Comparison of ENCODE assay signal across 32 mouse cellular contexts in the genomic region with DNA sequence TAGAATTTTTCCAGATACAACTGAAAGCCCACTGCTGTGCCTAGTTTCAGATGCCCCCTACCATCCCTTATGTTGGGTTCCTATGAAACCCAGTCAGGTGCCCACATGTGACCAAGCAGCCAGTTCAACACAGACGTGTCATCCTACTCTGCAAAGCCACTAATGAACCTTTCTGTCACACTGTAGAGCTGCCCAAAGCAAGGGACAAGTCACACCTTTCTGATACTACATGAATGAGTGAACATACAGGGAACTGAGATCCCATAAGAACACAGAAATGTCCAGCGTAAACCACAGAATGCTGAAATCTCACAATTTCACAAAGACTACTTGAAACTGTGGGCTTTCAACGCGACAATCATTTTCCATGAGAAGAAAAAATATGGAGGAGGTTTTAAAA.
"Had no signal": no experiment of that assay in that cellular context is flagged by ENCODE, and none has a peak within 500 bp of the region (broad histone marks: within the 10 kb centered on the region; RNA-seq: fewer than 3 reads in every experiment).

No protein-coding gene starts in this region.

- H3K4me1 ChIP-seq: limb, embryonic 10.5 days; limb, embryonic 12.5 days; limb, embryonic 13.5 days; limb, embryonic 15.5 days; liver, embryonic 12.5 days; liver, embryonic 13.5 days; liver, embryonic 15.5 days; lung, embryonic 15.5 days; megakaryocyte, embryonic 14.5 days; midbrain, embryonic 12.5 days; midbrain, embryonic 13.5 days; midbrain, embryonic 15.5 days; neural tube, embryonic 12.5 days had no signal

- H3K9me3 ChIP-seq: limb, embryonic 10.5 days; limb, embryonic 12.5 days; limb, embryonic 13.5 days; limb, embryonic 15.5 days; liver, embryonic 12.5 days; liver, embryonic 13.5 days; liver, embryonic 15.5 days; lung, embryonic 15.5 days; megakaryocyte, embryonic 14.5 days; midbrain, embryonic 10.5 days; midbrain, embryonic 12.5 days; midbrain, embryonic 13.5 days; midbrain, embryonic 15.5 days; neural tube, embryonic 12.5 days had no signal

- H3K4me3 ChIP-seq: limb, embryonic 10.5 days; limb, embryonic 12.5 days; limb, embryonic 13.5 days; limb, embryonic 15.5 days; liver, embryonic 12.5 days; liver, embryonic 13.5 days; liver, embryonic 15.5 days; lung, embryonic 15.5 days; megakaryocyte, embryonic 14.5 days; midbrain, embryonic 10.5 days; midbrain, embryonic 12.5 days; midbrain, embryonic 13.5 days; midbrain, embryonic 15.5 days; myocyte; neural tube, embryonic 12.5 days had no signal

- ATAC-seq: liver, embryonic 12.5 days; liver, postnatal 0 days; lung, postnatal 0 days; midbrain, embryonic 13.5 days; midbrain, embryonic 15.5 days; midbrain, embryonic 16.5 days had no signal

- H3K4me2 ChIP-seq: limb, embryonic 12.5 days; limb, embryonic 13.5 days; limb, embryonic 15.5 days; liver, embryonic 11.5 days; liver, embryonic 12.5 days; liver, embryonic 13.5 days; liver, embryonic 15.5 days; lung, embryonic 14.5 days; lung, embryonic 15.5 days; midbrain, embryonic 11.5 days; midbrain, embryonic 12.5 days; midbrain, embryonic 13.5 days; midbrain, embryonic 15.5 days; neural tube, embryonic 12.5 days had no signal

- DNase-seq: left cerebral cortex, postnatal 4 days; liver; liver, embryonic 13.5 days; liver, postnatal 0 days; lung, adult 18-20 months; lung, adult 2 months; lung, embryonic 14.5 days; lung, postnatal 10 days; lung, postnatal 14 days; lung, postnatal 36 days; lung, postnatal 4 days; midbrain, embryonic 14.5 days had no signal

- H3K27me3 ChIP-seq: limb, embryonic 12.5 days; limb, embryonic 13.5 days; limb, embryonic 15.5 days; liver, embryonic 12.5 days; liver, embryonic 13.5 days; liver, embryonic 15.5 days; lung, embryonic 15.5 days; megakaryocyte, embryonic 14.5 days; midbrain, embryonic 12.5 days; midbrain, embryonic 13.5 days; midbrain, embryonic 15.5 days; neural tube, embryonic 12.5 days had no signal

- H3K27ac ChIP-seq: limb, embryonic 10.5 days; limb, embryonic 12.5 days; limb, embryonic 13.5 days; limb, embryonic 15.5 days; liver, embryonic 12.5 days; liver, embryonic 13.5 days; liver, embryonic 14.5 days; liver, embryonic 15.5 days; lung, embryonic 15.5 days; macrophage; midbrain, embryonic 10.5 days; midbrain, embryonic 12.5 days; midbrain, embryonic 13.5 days; midbrain, embryonic 15.5 days; neural tube, embryonic 12.5 days had no signal

- H3K9ac ChIP-seq: limb, embryonic 12.5 days; limb, embryonic 13.5 days; limb, embryonic 15.5 days; liver, embryonic 12.5 days; liver, embryonic 13.5 days; liver, embryonic 14.5 days; liver, embryonic 15.5 days; liver, postnatal 0 days; lung, embryonic 14.5 days; lung, embryonic 15.5 days; midbrain, embryonic 12.5 days; midbrain, embryonic 13.5 days; midbrain, embryonic 15.5 days; neural tube, embryonic 12.5 days had no signal

- H3K36me3 ChIP-seq: limb, embryonic 10.5 days; limb, embryonic 12.5 days; limb, embryonic 13.5 days; limb, embryonic 15.5 days; liver, embryonic 12.5 days; liver, embryonic 13.5 days; liver, embryonic 15.5 days; lung, embryonic 15.5 days; midbrain, embryonic 12.5 days; midbrain, embryonic 13.5 days; midbrain, embryonic 15.5 days; neural tube, embryonic 12.5 days had no signal
